Mouse (Mus musculus): ENCODE measurements at regions not wholly inside any gene's neighbourhood (a gene's known extent, or its start where the extent isn't known, plus 50 kb on each side); places are given as distances from the start of the nearest gene placed in this dataset.

- no peak for ATAC-seq (replicated peaks in 1 of 2; ENCODE audit: insufficient read depth in 1 of 2, low FRiP score in 2 of 2, low TSS enrichment in 1 of 2, low read depth in 1 of 2, poor library complexity in 2 of 2, severe bottlenecking in 2 of 2)
Measured at GRCm38 (mm10) chr2:171326909-171327308, 595.3 kb downstream of the Dok5 start.

GRCm38 (mm10) chr2:171308486-171308885 lies 576.9 kb downstream of the Dok5 start:
- ATAC-seq (replicated peaks in 1 of 2; ENCODE audit: insufficient read depth in 1 of 2, low FRiP score in 2 of 2, low TSS enrichment in 1 of 2, low read depth in 1 of 2, poor library complexity in 2 of 2, severe bottlenecking in 2 of 2): no peak

GRCm38 (mm10) chr2:171306000-171306399 lies 574.4 kb downstream of the Dok5 start:
- no peak for ATAC-seq (replicated peaks in 1 of 2; ENCODE audit: insufficient read depth in 1 of 2, low FRiP score in 2 of 2, low TSS enrichment in 1 of 2, low read depth in 1 of 2, poor library complexity in 2 of 2, severe bottlenecking in 2 of 2)

GRCm38 (mm10) chr2:171298519-171298918 lies 566.9 kb downstream of the Dok5 start:
- no peak for ATAC-seq (replicated peaks in 1 of 2; ENCODE audit: insufficient read depth in 1 of 2, low FRiP score in 2 of 2, low TSS enrichment in 1 of 2, low read depth in 1 of 2, poor library complexity in 2 of 2, severe bottlenecking in 2 of 2)

- ATAC-seq (replicated peaks in 1 of 2; ENCODE audit: insufficient read depth in 1 of 2, low FRiP score in 2 of 2, low TSS enrichment in 1 of 2, low read depth in 1 of 2, poor library complexity in 2 of 2, severe bottlenecking in 2 of 2): no peak
Measured at GRCm38 (mm10) chr2:171295603-171296002, 564.0 kb downstream of the Dok5 start.

GRCm38 (mm10) chr2:171292579-171292978 lies 561.0 kb downstream of the Dok5 start:
- no peak for ATAC-seq (replicated peaks in 1 of 2; ENCODE audit: insufficient read depth in 1 of 2, low FRiP score in 2 of 2, low TSS enrichment in 1 of 2, low read depth in 1 of 2, poor library complexity in 2 of 2, severe bottlenecking in 2 of 2)

GRCm38 (mm10) chr2:171285719-171286394 lies 554.2 kb downstream of the Dok5 start:
- no peak for ATAC-seq (replicated peaks in 1 of 2; ENCODE audit: insufficient read depth in 1 of 2, low FRiP score in 2 of 2, low TSS enrichment in 1 of 2, low read depth in 1 of 2, poor library complexity in 2 of 2, severe bottlenecking in 2 of 2)

- no peak for ATAC-seq (replicated peaks in 1 of 2; ENCODE audit: insufficient read depth in 1 of 2, low FRiP score in 2 of 2, low TSS enrichment in 1 of 2, low read depth in 1 of 2, poor library complexity in 2 of 2, severe bottlenecking in 2 of 2)
Measured at GRCm38 (mm10) chr2:171280132-171280531, 548.5 kb downstream of the Dok5 start.

- ATAC-seq (replicated peaks in 1 of 2; ENCODE audit: insufficient read depth in 1 of 2, low FRiP score in 2 of 2, low TSS enrichment in 1 of 2, low read depth in 1 of 2, poor library complexity in 2 of 2, severe bottlenecking in 2 of 2): no peak
Measured at GRCm38 (mm10) chr2:171279319-171279718, 547.7 kb downstream of the Dok5 start.

GRCm38 (mm10) chr2:171253194-171253593 lies 521.6 kb downstream of the Dok5 start:
- ATAC-seq (replicated peaks in 1 of 2; ENCODE audit: insufficient read depth in 1 of 2, low FRiP score in 2 of 2, low TSS enrichment in 1 of 2, low read depth in 1 of 2, poor library complexity in 2 of 2, severe bottlenecking in 2 of 2): no peak

GRCm38 (mm10) chr2:171245391-171245790 lies 513.8 kb downstream of the Dok5 start:
- no peak for ATAC-seq (replicated peaks in 1 of 2; ENCODE audit: insufficient read depth in 1 of 2, low FRiP score in 2 of 2, low TSS enrichment in 1 of 2, low read depth in 1 of 2, poor library complexity in 2 of 2, severe bottlenecking in 2 of 2)

GRCm38 (mm10) chr2:171242356-171242755 lies 510.7 kb downstream of the Dok5 start:
- ATAC-seq (replicated peaks in 1 of 2; ENCODE audit: insufficient read depth in 1 of 2, low FRiP score in 2 of 2, low TSS enrichment in 1 of 2, low read depth in 1 of 2, poor library complexity in 2 of 2, severe bottlenecking in 2 of 2): no peak

- no peak for ATAC-seq (replicated peaks in 1 of 2; ENCODE audit: insufficient read depth in 1 of 2, low FRiP score in 2 of 2, low TSS enrichment in 1 of 2, low read depth in 1 of 2, poor library complexity in 2 of 2, severe bottlenecking in 2 of 2)
Measured at GRCm38 (mm10) chr2:171237276-171237960, 505.8 kb downstream of the Dok5 start.

GRCm38 (mm10) chr2:171232812-171233211 lies 501.2 kb downstream of the Dok5 start:
- no peak for ATAC-seq (replicated peaks in 1 of 2; ENCODE audit: insufficient read depth in 1 of 2, low FRiP score in 2 of 2, low TSS enrichment in 1 of 2, low read depth in 1 of 2, poor library complexity in 2 of 2, severe bottlenecking in 2 of 2)

- no peak for ATAC-seq (replicated peaks in 1 of 2; ENCODE audit: insufficient read depth in 1 of 2, low FRiP score in 2 of 2, low TSS enrichment in 1 of 2, low read depth in 1 of 2, poor library complexity in 2 of 2, severe bottlenecking in 2 of 2)
Measured at GRCm38 (mm10) chr2:171231288-171232050, 499.9 kb downstream of the Dok5 start.

- no peak for ATAC-seq (replicated peaks in 1 of 2; ENCODE audit: insufficient read depth in 1 of 2, low FRiP score in 2 of 2, low TSS enrichment in 1 of 2, low read depth in 1 of 2, poor library complexity in 2 of 2, severe bottlenecking in 2 of 2)
Measured at GRCm38 (mm10) chr2:171230536-171230935, 498.9 kb downstream of the Dok5 start.

GRCm38 (mm10) chr2:171228229-171228628 lies 496.6 kb downstream of the Dok5 start:
- ATAC-seq (replicated peaks in 1 of 2; ENCODE audit: insufficient read depth in 1 of 2, low FRiP score in 2 of 2, low TSS enrichment in 1 of 2, low read depth in 1 of 2, poor library complexity in 2 of 2, severe bottlenecking in 2 of 2): no peak

GRCm38 (mm10) chr2:171213792-171214191 lies 482.2 kb downstream of the Dok5 start:
- ATAC-seq (replicated peaks in 1 of 2; ENCODE audit: insufficient read depth in 1 of 2, low FRiP score in 2 of 2, low TSS enrichment in 1 of 2, low read depth in 1 of 2, poor library complexity in 2 of 2, severe bottlenecking in 2 of 2): no peak
